Mouse (Mus musculus) macrophage (primary cell): Measurements from ENCODE around the gene Trim2. TPM values are rescaled to one million over a fixed set of nuclear protein-coding genes. Genes with fewer than 3 reads are reported as not detected.

Source experiments
- H3K27ac ChIP-seq: fragments of 350-480 bp; formaldehyde crosslinking; 2 replicates; pipeline ENCODE4 v1.9.0; 2021
- H3K36me3 ChIP-seq: fragments of 350-480 bp; formaldehyde crosslinking; 2 replicates; pipeline ENCODE4 v1.9.0; 2021; ENCODE audit errors: inconsistent target
- H3K4me3 ChIP-seq: fragments of 350-480 bp; formaldehyde crosslinking; 2 replicates; pipeline ENCODE4 v1.9.0; 2021; ENCODE audit errors: inconsistent target
- H3K79me2 ChIP-seq: fragments of 350-480 bp; formaldehyde crosslinking; 2 replicates; pipeline ENCODE4 v1.9.0; 2021; ENCODE audit errors: inconsistent target
- WGBS: methylation state at CpG from one replicate; pipeline ENCODE4 v1.1.7; 2026; ENCODE audit warnings: inconsistent platforms; ENCODE audit not compliant: missing documents; 5-methylcytosine and 5-hydroxymethylcytosine counted together
- polyA plus RNA-seq: library from polyadenylated mRNA; stranded (reverse); fragments of 250-400 nt; gene quantifications from 3 replicates; pipeline ENCODE4 v1.2.4, GENCODE M21; 2018; ENCODE audit warnings: inconsistent platforms

Trim2 gene
- polyA plus RNA-seq, 1 experiment from 2014 or later, result 1.1 TPM

DNA sequence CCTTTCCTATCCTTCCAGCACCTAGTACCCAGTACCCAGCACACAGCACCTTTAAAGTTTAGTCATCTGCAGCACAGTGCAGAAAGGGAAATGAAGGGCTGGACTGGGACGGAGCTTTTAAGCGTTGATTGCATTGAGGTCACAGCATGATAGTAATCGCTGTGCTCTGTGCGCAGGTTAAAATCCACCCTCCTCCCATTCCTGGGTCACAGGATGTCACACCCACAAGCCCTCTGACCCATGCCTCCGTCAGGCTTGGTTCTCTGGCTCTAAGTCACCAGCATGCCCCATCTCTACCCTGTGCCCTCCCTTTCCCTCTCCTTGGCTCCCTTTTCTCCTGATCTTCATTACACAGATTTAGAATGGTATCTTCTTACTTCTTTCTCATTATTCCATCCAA is 20.4 kb downstream of the Trim2 start:
- H3K4me3 ChIP-seq, result no peak overlapping the region
- no peak overlapping the region for H3K27ac ChIP-seq
- 93% methylated on average over 5 of the region's 5 CpGs for WGBS
- no peaks in the 10 kb centered on the region for H3K36me3 ChIP-seq
- H3K79me2 ChIP-seq, result no peaks in the 10 kb centered on the region

DNA sequence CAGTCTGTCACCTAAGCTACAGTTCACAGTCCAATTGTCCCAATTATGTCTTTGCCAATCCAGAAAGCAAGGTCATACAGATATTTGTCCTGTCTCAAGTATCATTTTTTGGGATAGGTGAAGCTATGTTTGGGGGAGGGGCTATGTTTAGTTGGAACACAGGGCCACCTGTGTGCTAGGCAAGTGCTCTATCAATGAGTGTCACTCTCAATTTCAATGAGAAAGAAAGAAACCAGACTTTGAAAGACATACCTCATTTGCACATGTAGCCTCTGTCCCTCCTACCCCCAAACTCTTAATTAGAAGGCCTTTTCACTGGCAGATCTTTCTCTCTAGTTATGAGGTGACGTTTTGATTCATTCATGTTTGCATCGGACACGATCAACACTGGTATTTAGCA is 21.9 kb downstream of the Trim2 start:
- no peaks in the 10 kb centered on the region for H3K36me3 ChIP-seq

DNA sequence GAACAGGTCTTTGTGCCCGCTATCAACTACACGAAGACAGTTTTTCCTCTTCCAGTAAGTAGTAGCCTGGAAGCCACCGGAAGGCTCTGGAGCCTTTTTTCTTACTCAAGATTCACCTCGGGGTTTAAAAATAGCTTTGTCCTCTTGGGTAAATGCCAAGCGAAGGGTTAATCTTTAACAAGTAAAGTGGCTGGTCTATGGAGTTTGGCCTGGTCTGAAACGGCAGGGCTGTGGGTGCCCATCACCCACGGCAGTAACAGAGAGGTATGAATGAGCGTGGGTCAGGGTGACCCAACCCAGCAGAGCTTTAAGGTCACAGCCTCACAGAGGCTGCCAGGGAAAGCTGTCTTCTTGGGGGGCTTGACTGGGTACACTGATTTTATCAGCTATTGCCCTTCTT is 23.2 kb downstream of the Trim2 start:
- WGBS, result 77% methylated on average over 8 of the region's 8 CpGs
- Histone ChIP-seq H3K4me3 (no peak overlapping the region), H3K27ac (no peak overlapping the region), H3K79me2 (no peaks in the 10 kb centered on the region), H3K36me3 (no peaks in the 10 kb centered on the region)

More for the DNA sequence above, 21.9 kb downstream of the Trim2 start:
- 100% methylated on average over 3 of the region's 3 CpGs for WGBS
- H3K4me3 ChIP-seq, result no peak overlapping the region
- H3K27ac ChIP-seq, result no peak overlapping the region
- no peaks in the 10 kb centered on the region for H3K79me2 ChIP-seq

- no peak overlapping the region for H3K4me3 ChIP-seq
- no peak overlapping the region for H3K27ac ChIP-seq
- 58% methylated on average over 10 of the region's 10 CpGs for WGBS
- no peaks in the 10 kb centered on the region for H3K36me3 ChIP-seq
- H3K79me2 ChIP-seq, result no peaks in the 10 kb centered on the region
Observed at GRCm38 (mm10) chr3:84281936-84282371, 24.7 kb downstream of the Trim2 start.

GRCm38 (mm10) chr3:84278809-84279208 is 27.9 kb downstream of the Trim2 start:
- 85% methylated on average over 4 of the region's 4 CpGs for WGBS
- H3K36me3 ChIP-seq, result no peaks in the 10 kb centered on the region
- no peaks in the 10 kb centered on the region for H3K79me2 ChIP-seq
- no peak overlapping the region for H3K4me3 ChIP-seq
- H3K27ac ChIP-seq, result no peak overlapping the region

GRCm38 (mm10) chr3:84275124-84275523 is 31.6 kb downstream of the Trim2 start:
- no peak overlapping the region for H3K27ac ChIP-seq
- WGBS, result 93% methylated on average over 4 of the region's 4 CpGs
- no peaks in the 10 kb centered on the region for H3K79me2 ChIP-seq
- no peak overlapping the region for H3K4me3 ChIP-seq
- no peaks in the 10 kb centered on the region for H3K36me3 ChIP-seq

DNA sequence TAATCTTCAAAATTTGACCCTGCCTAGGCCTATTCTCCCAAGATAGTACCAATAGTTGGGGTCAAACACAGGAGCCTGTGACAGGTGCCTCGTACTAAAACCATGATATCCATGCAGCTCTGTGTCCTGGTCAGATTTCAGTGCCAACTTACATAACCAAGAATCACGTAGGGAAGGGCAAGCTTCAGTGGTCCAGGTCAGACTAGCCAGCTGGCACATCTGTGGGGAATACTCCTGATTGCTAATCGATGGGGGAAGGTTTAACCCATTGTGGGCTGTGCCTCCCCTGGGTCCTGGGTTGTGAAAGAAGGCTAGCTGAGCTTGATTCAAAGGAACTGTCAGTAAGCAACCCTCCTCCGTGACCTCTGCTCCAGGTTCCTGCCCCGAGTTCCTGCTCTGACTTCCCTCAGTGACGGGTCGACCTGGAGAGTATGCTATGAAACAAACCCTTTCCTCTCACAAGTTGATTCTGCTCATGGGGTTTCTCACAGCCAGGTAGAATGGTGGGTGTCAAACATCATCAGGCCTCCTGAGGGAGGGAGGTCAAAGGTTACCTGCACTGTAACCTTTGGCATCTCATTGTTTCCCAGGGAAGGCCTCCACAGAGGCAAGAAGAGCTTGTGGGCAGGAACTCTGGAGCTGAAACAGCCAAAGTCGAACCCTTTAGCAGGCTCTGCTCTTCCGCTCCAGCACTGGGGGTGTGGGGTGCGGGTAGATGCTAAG is 34.2 kb downstream of the Trim2 start:
- no peaks in the 10 kb centered on the region for H3K36me3 ChIP-seq
- no peaks in the 10 kb centered on the region for H3K79me2 ChIP-seq
- H3K27ac ChIP-seq, result no peak overlapping the region
- no peak overlapping the region for H3K4me3 ChIP-seq
- WGBS, result 84% methylated on average over 8 of the region's 10 CpGs

- H3K4me3 ChIP-seq, result no peak overlapping the region
- H3K27ac ChIP-seq, result no peak overlapping the region
- no peaks in the 10 kb centered on the region for H3K36me3 ChIP-seq
- 98% methylated on average over 10 of the region's 10 CpGs for WGBS
- no peaks in the 10 kb centered on the region for H3K79me2 ChIP-seq
Observed at GRCm38 (mm10) chr3:84271794-84272193, 34.9 kb downstream of the Trim2 start.

DNA sequence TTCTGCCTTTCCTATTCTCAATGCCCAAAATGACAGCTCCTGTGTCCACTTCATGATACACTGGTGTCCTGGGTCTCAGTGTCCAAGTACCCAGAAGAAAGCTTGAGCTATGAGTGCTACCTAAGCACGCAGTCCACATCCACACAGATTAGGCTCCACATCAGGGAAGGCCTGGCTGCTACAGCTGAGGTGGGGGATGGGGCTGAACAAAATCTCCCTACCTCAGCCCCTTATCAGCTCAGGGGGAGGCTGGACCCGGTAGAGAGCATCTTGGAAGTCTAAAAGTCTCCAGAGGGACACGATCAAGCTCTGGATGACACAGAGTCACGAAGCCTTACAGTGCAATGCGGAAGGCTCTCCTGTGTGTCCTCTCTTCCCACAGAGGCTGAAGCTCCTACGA is 35.6 kb downstream of the Trim2 start:
- Histone ChIP-seq H3K36me3 (no peaks in the 10 kb centered on the region), H3K79me2 (no peaks in the 10 kb centered on the region), H3K27ac (no peak overlapping the region), H3K4me3 (no peak overlapping the region)
- 94% methylated on average over 6 of the region's 6 CpGs for WGBS

DNA sequence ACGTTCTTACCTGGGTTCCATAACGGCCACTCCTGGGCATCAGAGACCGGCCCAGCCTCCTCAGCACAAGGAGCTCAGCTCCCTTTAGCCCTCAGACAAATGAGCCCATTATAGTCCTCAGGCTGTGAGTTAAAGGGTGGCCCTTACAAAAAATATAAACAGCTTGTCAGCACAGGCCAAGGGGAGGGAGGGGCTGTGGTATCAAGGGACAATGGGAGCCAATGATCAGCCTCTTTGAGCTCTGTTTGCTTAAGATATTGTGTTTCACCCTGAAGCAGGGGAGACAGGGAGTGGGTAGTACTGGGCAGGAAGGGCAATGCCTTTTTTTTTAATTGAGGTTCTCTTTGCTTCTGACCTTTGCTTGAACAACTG is 36.1 kb downstream of the Trim2 start:
- WGBS, result 41% methylated on average over 3 of the region's 3 CpGs
- H3K79me2 ChIP-seq, result no peaks in the 10 kb centered on the region
- no peaks in the 10 kb centered on the region for H3K36me3 ChIP-seq
- H3K27ac ChIP-seq, result no peak overlapping the region
- H3K4me3 ChIP-seq, result no peak overlapping the region

GRCm38 (mm10) chr3:84269987-84270623 is 36.6 kb downstream of the Trim2 start:
- WGBS, result 48% methylated on average over 13 of the region's 13 CpGs
- no peaks in the 10 kb centered on the region for H3K36me3 ChIP-seq
- H3K79me2 ChIP-seq, result no peaks in the 10 kb centered on the region
- no peak overlapping the region for H3K27ac ChIP-seq
- no peak overlapping the region for H3K4me3 ChIP-seq

DNA sequence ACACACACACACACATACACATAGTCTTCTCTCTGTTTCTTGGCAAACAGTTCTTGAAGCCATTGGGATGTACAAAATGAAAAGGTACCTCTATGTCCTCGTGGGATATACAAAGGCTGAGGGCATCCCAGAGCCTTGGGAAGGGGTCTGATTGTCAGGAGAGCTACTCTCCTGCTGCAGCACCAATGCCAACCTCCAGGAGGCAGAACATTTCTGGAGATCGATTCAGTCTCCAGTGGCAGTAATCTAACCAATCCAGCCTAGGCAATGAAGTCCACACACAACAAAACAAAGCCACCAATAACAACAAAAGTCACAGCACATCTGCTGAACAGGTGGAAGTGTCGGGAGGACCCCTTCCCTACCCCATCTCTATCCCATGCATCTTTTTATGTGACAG is 38.2 kb downstream of the Trim2 start:
- Histone ChIP-seq H3K79me2 (no peaks in the 10 kb centered on the region), H3K4me3 (no peak overlapping the region), H3K36me3 (no peaks in the 10 kb centered on the region), H3K27ac (no peak overlapping the region)
- 62% methylated on average over 3 of the region's 3 CpGs for WGBS

- Histone ChIP-seq H3K36me3 (no peaks in the 10 kb centered on the region), H3K79me2 (no peaks in the 10 kb centered on the region), H3K4me3 (no peak overlapping the region), H3K27ac (no peak overlapping the region)
- WGBS, result 88% methylated on average over 3 of the region's 3 CpGs
Observed at GRCm38 (mm10) chr3:84266391-84266931, 40.2 kb downstream of the Trim2 start.

GRCm38 (mm10) chr3:84265084-84265483 is 41.6 kb downstream of the Trim2 start:
- H3K27ac ChIP-seq, result no peak overlapping the region
- H3K36me3 ChIP-seq, result no peaks in the 10 kb centered on the region
- 89% methylated on average over 1 of the region's 1 CpGs for WGBS
- H3K79me2 ChIP-seq, result no peaks in the 10 kb centered on the region
- H3K4me3 ChIP-seq, result no peak overlapping the region

GRCm38 (mm10) chr3:84264395-84264794 is 42.3 kb downstream of the Trim2 start:
- Histone ChIP-seq H3K4me3 (no peak overlapping the region), H3K36me3 (no peaks in the 10 kb centered on the region), H3K79me2 (no peaks in the 10 kb centered on the region), H3K27ac (no peak overlapping the region)
- WGBS, result 92% methylated on average over 2 of the region's 2 CpGs
